Mouse (Mus musculus) gastrocnemius, adult 2 months (tissue): Measurements from ENCODE around the gene Col20a1. TPM values are rescaled to one million over a fixed set of nuclear protein-coding genes. Genes with fewer than 3 reads are reported as not detected.

Source experiments
- DNase-seq: peaks from one replicate; pipeline ENCODE4 v3.0.0; 2022
- H3K27ac ChIP-seq: fragments of 200-600 bp; 2 replicates; pipeline ENCODE4 v1.8.1; 2022; ENCODE audit warnings: mild to moderate bottlenecking
- H3K4me3 ChIP-seq: fragments of 200-600 bp; 2 replicates; pipeline ENCODE4 v1.8.1; 2022; ENCODE audit warnings: mild to moderate bottlenecking, moderate library complexity
- CTCF ChIP-seq: fragments of 200-600 bp; IDR thresholded peaks from 2 replicates; pipeline ENCODE4 v1.8.1; 2022; ENCODE audit warnings: antibody characterized with exemption, mild to moderate bottlenecking, moderate library complexity
- intact Hi-C: fragments of 180-260 bp; cut with DNase I; formaldehyde crosslinking; loops from one replicate; pipeline ENCODE4 v1.15.1; 2025
- total RNA-seq, 2 experiments: library from RNA; stranded (reverse); gene quantifications; 2 replicates each; pipeline ENCODE4 v1.2.3; 2021

Col20a1 gene
- total RNA-seq, 2 experiments from 2014 or later: 1.1 to 2.3 TPM

DNA sequence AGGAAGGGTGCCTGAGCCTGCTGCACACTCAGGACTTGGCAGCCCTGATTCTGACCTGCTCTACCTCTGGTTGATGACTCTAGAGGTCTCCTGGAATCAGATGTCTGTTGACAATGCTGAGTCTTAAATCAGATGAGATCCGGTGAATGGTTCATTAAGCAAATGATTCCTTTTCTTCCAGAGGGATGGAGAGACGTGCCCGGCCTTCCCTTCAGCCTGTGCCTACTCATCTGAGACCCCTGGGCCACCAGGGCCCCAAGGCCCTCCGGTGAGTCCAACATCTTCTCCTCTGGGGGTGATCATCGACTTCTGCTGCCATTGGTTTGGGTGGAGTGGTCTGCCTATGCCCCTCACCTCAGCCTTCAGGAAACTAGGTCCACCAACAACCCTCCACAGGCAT, 22.0 kb downstream of the Col20a1 start:
- TF ChIP-seq CTCF: no peak
- DNase-seq: no peak
- intact Hi-C loops: no loop called here
- Histone ChIP-seq H3K27ac (no peak overlapping the region), H3K4me3 (no peak overlapping the region)

DNA sequence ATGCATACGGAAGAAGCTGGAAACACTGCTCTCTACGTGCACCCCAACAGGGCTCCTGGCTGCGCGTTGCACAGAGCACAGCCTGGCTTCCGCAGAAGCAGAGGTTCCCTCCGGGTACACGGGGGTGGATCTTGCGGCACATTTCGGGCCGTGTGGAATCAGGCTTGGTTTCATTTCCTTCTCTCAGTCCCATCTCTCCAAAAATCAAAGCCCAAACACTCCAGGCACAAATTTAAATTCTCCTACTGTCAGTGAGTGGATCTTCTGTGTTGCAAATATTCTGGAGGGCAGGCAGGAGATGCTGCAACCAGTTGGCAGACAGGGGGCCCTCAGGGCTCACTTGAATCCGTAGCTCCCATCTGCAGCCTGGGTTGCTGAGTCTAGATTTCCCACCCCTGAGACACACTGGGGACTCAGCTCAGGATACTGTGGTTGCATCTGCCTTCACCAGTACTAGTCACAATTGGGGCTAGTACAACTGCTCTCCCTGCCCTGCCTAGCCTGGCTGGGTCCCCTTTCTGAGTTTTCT, 45.1 kb downstream of the Col20a1 start:
- Histone ChIP-seq H3K27ac (no peak overlapping the region), H3K4me3 (no peak overlapping the region)
- intact Hi-C loops: no loop called here
- TF ChIP-seq CTCF: no peak
- DNase-seq: no peak

DNA sequence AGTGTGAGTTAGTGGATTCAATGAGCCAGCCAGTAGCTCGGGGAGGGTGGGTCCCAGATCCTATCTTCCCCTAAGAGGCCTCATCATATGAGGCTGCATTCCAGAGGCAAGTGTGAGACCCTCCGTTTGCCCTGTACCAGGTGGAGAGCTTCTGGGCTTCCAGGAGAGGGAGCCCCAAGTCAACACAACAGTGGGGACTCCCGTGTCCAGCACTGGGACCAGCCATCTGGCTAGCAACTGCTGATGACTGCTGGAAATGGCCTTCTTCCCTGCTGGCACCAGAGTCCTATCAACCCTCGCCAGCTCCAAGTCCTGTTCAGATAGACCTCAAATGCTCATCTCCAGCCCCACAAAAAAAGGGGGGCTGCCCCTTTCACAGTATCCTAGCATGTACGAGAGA, 46.1 kb downstream of the Col20a1 start:
- TF ChIP-seq CTCF: peak; percentile 39
- Histone ChIP-seq H3K4me3 (no peak overlapping the region), H3K27ac (no peak overlapping the region)
- intact Hi-C loops: no loop called here
- peak; percentile 70 for DNase-seq

DNA sequence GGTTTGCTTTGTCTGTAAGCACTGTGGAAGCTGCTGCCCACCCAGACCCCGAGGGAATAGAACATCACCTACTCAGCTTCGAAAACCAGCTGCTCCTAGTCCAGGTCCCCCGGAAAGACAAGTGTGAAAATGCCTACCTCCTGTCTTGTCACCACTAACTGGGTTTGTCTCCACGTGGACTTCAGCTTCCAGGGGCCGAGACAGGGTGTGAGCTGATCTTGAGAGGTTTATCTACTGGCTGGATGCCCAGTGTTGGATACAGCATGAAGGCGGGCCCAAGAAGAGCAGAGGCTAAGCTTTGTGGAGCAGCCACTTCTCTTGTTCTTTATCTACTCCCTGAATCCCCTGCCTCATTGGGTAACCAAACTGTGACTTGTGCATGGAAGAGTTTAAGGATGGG, 47.0 kb downstream of the Col20a1 start:
- DNase-seq: no peak
- TF ChIP-seq CTCF: no peak
- intact Hi-C loops: no loop called here

DNA sequence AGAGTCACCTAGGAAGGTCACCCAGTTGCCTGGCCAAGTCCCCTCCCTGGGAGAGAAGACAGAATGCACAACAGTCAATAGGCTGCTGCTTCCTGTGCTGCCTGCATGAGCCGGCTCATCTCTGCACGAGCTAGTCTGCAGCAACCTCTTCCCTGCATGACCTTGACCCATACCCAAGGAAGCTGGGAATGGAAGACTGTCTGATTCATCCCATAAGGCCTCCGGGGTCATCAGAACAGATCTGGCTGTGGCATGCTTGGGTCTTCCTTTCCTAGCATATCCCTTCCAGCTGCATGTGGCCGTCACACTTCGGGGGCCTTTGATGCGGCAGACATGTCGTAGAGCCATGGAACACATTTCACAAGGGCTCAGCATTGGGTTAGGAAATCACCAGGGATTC, 48.9 kb downstream of the Col20a1 start:
- DNase-seq: no peak
- Histone ChIP-seq H3K4me3 (no peak overlapping the region), H3K27ac (no peak overlapping the region)
- TF ChIP-seq CTCF: no peak
- intact Hi-C loops: no loop called here

More for the DNA sequence above, 47.0 kb downstream of the Col20a1 start:
- Histone ChIP-seq H3K27ac (no peak overlapping the region), H3K4me3 (no peak overlapping the region)

DNA sequence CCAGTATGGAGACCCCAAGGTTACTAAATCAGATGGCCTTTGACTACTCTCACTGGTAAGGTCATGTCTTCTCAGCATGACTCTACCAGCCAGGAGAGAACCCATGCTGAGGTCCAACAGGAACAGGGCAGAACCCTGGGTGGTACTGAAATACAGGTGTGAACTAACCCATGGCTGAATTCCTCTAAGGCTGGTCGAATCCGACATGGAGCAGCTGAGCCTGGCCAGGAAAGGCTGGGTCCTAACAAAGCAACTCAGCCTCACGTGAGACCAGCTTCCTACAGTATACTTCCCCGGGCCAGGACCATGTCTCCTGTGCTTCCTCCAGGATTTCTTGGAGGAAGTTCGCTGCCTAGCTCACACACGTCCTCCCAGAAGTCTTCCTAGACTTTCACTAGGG, 50.2 kb downstream of the Col20a1 start:
- no peak for TF ChIP-seq CTCF
- no peak for DNase-seq
- intact Hi-C loops: no loop called here
- Histone ChIP-seq H3K4me3 (no peak overlapping the region), H3K27ac (no peak overlapping the region)

DNA sequence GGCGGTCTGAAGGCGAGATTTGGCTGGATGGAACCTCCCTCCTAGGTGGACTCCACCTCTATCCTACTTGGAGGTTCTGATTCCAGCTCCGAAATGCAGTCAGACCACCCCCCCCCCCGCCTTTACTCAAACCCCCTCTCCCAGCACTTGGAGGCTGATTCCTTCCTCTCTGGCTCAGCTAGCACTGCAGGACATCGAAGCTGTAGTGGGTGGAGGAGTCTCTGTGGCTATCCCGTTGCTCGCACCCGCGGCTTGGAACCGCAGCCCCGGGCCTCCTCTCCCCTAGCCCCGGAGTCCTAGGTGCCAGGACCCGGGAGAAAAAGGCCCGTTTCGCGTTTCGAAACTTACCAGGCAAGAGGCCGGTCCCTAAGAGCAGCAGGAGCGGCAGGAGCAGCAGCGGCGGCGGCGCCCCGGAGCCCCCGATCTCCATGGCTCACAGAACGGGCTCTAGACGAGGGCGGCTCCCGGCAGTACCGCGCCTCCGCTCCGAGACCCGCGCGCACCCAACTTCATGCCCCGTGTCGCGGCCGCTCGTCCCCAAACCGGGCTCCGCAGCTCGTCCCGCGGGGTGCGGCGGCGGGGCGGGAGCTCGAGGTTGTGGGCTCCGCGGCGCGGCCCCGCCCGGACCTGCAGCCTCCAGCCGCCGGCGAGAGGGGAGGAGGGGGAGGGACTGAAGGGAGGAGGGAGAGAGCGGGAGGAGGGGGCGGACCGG, 52.5 kb downstream of the Col20a1 start:
- no peak for TF ChIP-seq CTCF
- peak overlapping the region; percentile 75 for H3K4me3 ChIP-seq
- intact Hi-C loops: no loop called here
- no peak overlapping the region for H3K27ac ChIP-seq
- peak; percentile 40 for DNase-seq

DNA sequence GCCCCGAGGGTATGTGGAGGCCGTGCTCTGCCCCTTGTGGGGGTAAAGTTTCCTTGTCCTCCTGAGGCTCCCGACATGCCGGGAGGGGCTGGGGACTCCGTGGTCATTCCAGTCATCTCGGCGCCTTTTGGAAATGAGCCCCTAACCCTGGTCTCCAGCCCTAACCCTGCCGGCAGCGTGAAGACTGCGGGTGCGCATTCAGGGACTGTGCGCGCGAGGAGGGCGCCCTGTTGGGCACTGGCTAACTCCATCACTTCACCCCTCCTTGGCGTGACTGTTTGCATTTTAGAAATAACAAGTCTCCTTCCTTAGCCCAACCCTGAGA, 53.0 kb downstream of the Col20a1 start:
- peak overlapping the region; percentile 75 for H3K4me3 ChIP-seq
- intact Hi-C loops: no loop called here

DNA sequence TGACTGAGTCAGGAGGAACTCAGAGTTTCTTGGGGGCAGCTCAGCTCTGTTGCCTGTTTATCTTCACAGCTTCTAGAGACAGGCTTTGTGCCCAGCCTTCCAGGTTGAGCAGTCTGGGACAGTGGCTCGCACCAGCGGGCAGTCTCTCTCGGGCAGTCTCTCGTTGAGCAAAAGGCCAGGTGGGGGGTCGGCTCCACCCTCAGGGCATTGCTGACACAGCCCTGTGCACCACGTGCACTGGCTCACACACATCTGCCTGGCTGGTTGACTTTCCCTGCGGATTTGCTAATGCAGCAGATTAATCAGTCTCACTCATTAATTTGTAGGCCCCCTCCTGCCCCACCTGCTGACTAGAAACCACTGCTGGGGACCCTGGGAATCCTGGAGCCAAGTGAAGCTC, 55.6 kb downstream of the Col20a1 start:
- Histone ChIP-seq H3K27ac (no peak overlapping the region), H3K4me3 (no peak overlapping the region)
- no peak for DNase-seq
- intact Hi-C loops: no loop called here
- TF ChIP-seq CTCF: no peak

More for the DNA sequence above, 53.0 kb downstream of the Col20a1 start:
- no peak overlapping the region for H3K27ac ChIP-seq
- no peak for DNase-seq
- no peak for TF ChIP-seq CTCF

DNA sequence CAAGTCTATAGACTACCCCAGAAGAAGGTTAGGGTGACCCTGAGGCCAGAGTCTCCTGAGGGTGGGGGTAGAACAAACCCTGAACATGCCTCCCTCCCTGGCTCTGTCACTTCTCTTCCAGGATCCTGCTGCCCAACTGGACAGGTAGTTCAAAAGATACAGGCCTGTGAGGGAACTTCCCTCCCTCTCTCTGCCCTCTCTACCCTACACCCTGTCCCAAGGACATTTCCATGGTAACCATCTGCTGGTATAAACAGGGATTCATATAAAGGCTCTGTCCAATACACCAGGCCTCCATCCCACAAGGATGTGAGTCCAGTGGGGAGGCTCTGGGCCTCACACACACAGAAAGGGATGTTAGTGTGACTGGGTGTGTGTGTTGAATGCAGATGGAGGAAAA, 56.0 kb downstream of the Col20a1 start:
- intact Hi-C loops: no loop called here

DNA sequence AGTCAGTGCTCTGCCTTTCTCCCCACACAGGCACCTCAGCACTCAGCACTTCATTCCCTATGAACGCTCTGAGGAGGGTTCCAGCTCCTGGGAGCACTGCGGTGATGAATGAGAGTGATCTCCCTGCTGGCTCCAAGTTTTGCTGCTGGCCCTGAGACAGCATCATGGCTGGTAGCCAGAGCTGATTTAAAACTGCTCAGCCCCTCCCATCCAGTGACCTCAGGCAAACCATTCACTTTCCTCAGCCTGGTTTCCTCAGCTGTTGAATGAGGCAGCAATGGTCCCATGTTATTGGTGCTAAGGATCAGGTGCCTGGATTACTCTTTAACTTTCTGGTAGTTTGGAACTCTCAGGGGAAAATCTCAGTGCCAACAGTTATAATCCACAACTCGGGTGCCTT, 57.1 kb downstream of the Col20a1 start, which contains the start of gene Chrna4:
Chrna4 (minus strand) TSS at position 110 of the 400 bp plus-strand sequence.
- no peak within 1 kb of the TSS for H3K27ac ChIP-seq
- H3K4me3 ChIP-seq: no peak within 1 kb of the TSS
- intact Hi-C loops: no loop called here
- no peak for TF ChIP-seq CTCF
- peak; percentile 44 for DNase-seq

More for the DNA sequence above, 56.0 kb downstream of the Col20a1 start:
- no peak overlapping the region for H3K27ac ChIP-seq
- H3K4me3 ChIP-seq: no peak overlapping the region
- no peak for TF ChIP-seq CTCF
- DNase-seq: no peak

DNA sequence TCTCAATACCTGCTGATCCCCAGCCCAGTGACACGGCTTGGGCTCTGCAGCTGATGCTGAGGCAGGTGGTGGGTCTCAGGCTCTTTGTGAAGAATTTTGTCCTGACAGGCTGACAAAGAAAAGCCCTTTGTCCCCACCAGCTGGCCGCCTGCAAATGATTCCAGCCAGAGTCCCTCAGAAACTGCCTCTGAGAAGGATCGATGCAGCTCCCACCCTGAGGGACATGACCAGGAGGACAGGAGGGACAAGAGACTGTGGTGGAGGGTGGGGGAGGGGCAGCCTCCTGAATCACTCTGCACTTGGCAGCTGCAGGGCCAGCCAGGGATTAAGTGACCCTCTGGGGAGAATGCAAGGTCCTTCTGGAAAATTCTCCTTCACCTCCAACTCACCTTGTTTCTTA, 57.7 kb downstream of the Col20a1 start:
- H3K4me3 ChIP-seq: no peak overlapping the region
- no peak for DNase-seq
- H3K27ac ChIP-seq: no peak overlapping the region
- TF ChIP-seq CTCF: no peak
- intact Hi-C loops: no loop called here

DNA sequence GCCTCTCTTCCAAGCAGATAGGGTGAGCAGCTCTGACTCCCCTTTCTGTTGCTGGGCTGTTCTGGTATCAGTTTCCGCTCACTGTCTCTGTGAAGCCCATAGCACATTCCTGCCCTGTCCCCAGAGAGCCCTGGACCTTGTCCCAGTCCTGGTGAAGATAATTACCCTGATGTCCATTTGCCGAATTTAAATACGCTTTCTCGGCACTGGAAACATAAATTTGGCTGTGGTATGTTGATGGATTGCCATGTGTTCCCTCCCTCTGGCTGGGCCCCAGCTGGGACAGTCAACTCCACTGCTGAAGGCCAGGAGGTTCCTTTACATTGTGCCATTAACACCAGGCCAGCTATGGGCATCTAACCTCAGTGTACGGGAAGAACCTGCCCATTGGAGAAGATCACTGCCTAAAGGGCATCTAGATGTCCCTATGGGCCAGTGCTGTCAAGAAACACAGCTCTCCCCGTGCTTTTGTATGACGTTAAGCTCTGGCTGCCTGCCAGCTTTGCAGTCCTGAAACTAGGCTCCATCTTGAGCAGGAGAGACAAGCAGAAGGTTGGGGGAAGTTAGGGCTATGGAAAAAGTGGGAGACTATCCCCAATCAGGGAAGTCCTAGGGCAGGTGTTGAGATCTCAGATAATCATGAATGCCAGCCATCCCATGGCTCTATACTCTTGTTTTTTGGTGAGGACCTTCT, 62.1 kb downstream of the Col20a1 start:
- H3K4me3 ChIP-seq: no peak overlapping the region
- peak; percentile 33 for DNase-seq
- no peak overlapping the region for H3K27ac ChIP-seq
- intact Hi-C loops: no loop called here
- no peak for TF ChIP-seq CTCF
